Mouse (Mus musculus) G1E (cell line): ENCODE data around the gene Iqcc.

ENCODE experiments used
- CTCF ChIP-seq: IDR thresholded peaks from 2 replicates; pipeline ENCODE4 v1.5.1; 2012; ENCODE audit warnings: low read depth, low read length, inconsistent platforms, mixed read lengths
- GATA1 ChIP-seq: IDR thresholded peaks from 2 replicates; pipeline ENCODE4 v1.6.1; 2012; ENCODE audit warnings: borderline replicate concordance, low read length, inconsistent platforms, mixed read lengths
- GATA2 ChIP-seq: IDR thresholded peaks from 2 replicates; pipeline ENCODE4 v1.6.1; 2012; ENCODE audit warnings: low read depth, low read length, inconsistent platforms, borderline replicate concordance
- POLR2AphosphoS5 ChIP-seq: IDR thresholded peaks from 2 replicates; pipeline ENCODE4 v1.6.1; 2012; ENCODE audit warnings: low read depth, low read length, inconsistent platforms; ENCODE audit not compliant: insufficient replicate concordance
- TAL1 ChIP-seq: conservative IDR thresholded peaks from 2 replicates; pipeline ENCODE4 v1.6.1; 2012; ENCODE audit warnings: low read depth, low read length, inconsistent platforms, mixed read lengths

DNA sequence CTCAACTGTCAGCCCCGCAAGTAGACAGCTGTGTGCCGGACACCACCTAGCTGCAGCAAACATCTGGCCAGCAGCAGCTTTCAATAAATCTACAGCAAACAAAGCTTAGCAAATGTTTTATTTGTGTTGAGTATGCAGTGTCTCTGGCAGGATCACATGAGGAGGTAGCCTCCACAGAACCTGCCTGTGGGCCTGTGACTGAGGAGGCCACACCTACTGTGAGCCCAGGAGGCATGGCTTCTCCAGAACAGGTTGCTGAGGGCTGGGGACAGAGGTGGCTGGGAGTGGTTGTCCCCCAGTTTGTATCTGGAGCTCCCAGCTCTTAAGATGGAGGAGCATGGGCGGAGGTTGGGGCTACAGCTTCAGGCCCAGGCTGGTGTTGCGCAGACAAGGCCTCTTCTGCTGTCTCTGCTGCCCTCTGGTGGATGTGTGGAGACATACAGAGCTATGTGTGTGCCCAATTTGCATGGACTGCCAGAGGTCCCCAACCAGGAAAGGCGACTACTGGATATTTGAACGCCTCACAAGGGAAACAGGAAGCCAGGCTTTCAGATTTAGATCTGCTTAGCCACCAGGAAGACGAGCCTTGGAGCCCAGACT lies 10.4 kb downstream of the Iqcc start:
- TF ChIP-seq POLR2AphosphoS5 (no peak), CTCF (peak; percentile 71), TAL1 (no peak), GATA1 (no peak), GATA2 (no peak)
